Comparison of ENCODE assay signal across 25 mouse cellular contexts in genomic region chr3:66802538-66802937, GRCm38 (mm10).
DNase-seq lines count a peak whose midpoint lies in the region; ATAC-seq and TF ChIP-seq lines count a peak whose summit lies in the region.
"Had no signal": no experiment of that assay in that cellular context is flagged by ENCODE, and none has a peak within 500 bp of the region (broad histone marks: within the 10 kb centered on the region; RNA-seq: fewer than 3 reads in every experiment).

No protein-coding gene starts in this region.

- H3K27ac ChIP-seq in kidney, adult 2 months (ENCODE audit: insufficient read depth, low read depth, low read length), result no peak overlapping the region
- H3K27ac ChIP-seq in kidney, embryonic 16.5 days (ENCODE audit: low read length), result no peak overlapping the region
- 0 out of 2 replicates have a peak overlapping the region, but pooled peaks have one; percentile 7 for H3K27ac ChIP-seq in limb, embryonic 10.5 days
- no peak overlapping the region for H3K27ac ChIP-seq in midbrain, embryonic 13.5 days
- H3K27ac ChIP-seq: embryonic facial prominence, embryonic 12.5 days; embryonic facial prominence, embryonic 15.5 days; heart, adult 2 months; hindbrain, embryonic 12.5 days; hindbrain, embryonic 15.5 days had no signal

- H3K4me2 ChIP-seq in kidney, embryonic 16.5 days (replicated peaks; ENCODE audit: low read depth, low read length), result no peak overlapping the region
- no peak overlapping the region for H3K4me2 ChIP-seq in midbrain, embryonic 13.5 days (replicated peaks)
- H3K4me2 ChIP-seq: embryonic facial prominence, embryonic 12.5 days; embryonic facial prominence, embryonic 15.5 days; heart, embryonic 11.5 days; hindbrain, embryonic 12.5 days; hindbrain, embryonic 15.5 days had no signal

- no peaks in the 10 kb centered on the region for H3K36me3 ChIP-seq in kidney, adult 2 months (ENCODE audit: control insufficient read depth, insufficient read depth, low read length)
- H3K36me3 ChIP-seq in kidney, embryonic 16.5 days (ENCODE audit: insufficient read depth, low read length), result no peaks in the 10 kb centered on the region
- H3K36me3 ChIP-seq in limb, embryonic 10.5 days, result no peaks in the 10 kb centered on the region
- H3K36me3 ChIP-seq in midbrain, embryonic 13.5 days, result no peaks in the 10 kb centered on the region
- H3K36me3 ChIP-seq: embryonic facial prominence, embryonic 12.5 days; embryonic facial prominence, embryonic 15.5 days; G1E; hindbrain, embryonic 12.5 days; hindbrain, embryonic 15.5 days had no signal

- TF ChIP-seq POLR2A in kidney, adult 2 months (IDR thresholded peaks at IDR 0.05; ENCODE audit: low read depth, low read length), result no peak

- H3K4me3 ChIP-seq in kidney, adult 2 months (ENCODE audit: insufficient read depth, low read depth, low read length), result no peak overlapping the region
- H3K4me3 ChIP-seq in kidney, embryonic 16.5 days (ENCODE audit: low read length), result no peak overlapping the region
- no peak overlapping the region for H3K4me3 ChIP-seq in limb, embryonic 10.5 days
- H3K4me3 ChIP-seq in midbrain, embryonic 13.5 days (replicated peaks), result no peak overlapping the region
- H3K4me3 ChIP-seq: embryonic facial prominence, embryonic 12.5 days; embryonic facial prominence, embryonic 15.5 days; heart, adult 2 months; hindbrain, embryonic 12.5 days; hindbrain, embryonic 15.5 days had no signal

- no peak for TF ChIP-seq CTCF in kidney, adult 2 months (conservative IDR thresholded peaks at IDR 0.05; ENCODE audit: insufficient read depth, insufficient read length, low read depth, low read length)

- H3K9ac ChIP-seq in kidney, embryonic 16.5 days (replicated peaks; ENCODE audit: low read length), result no peak overlapping the region
- H3K9ac ChIP-seq in midbrain, embryonic 13.5 days (replicated peaks), result no peak overlapping the region
- H3K9ac ChIP-seq: embryonic facial prominence, embryonic 12.5 days; embryonic facial prominence, embryonic 15.5 days; forebrain, postnatal 0 days; hindbrain, embryonic 12.5 days; hindbrain, embryonic 15.5 days had no signal

- no peaks in the 10 kb centered on the region; the same call in 1 of the 2 replicates for H3K4me1 ChIP-seq in kidney, adult 2 months (ENCODE audit: control insufficient read depth, insufficient read depth, low read length)
- H3K4me1 ChIP-seq in kidney, embryonic 16.5 days (ENCODE audit: insufficient read depth, low read length), result peaks cover 3% of the 10 kb centered on the region; the same call in 1 of the 2 replicates
- peaks cover 31% of the 10 kb centered on the region for H3K4me1 ChIP-seq in limb, embryonic 10.5 days
- peaks cover 9% of the 10 kb centered on the region for H3K4me1 ChIP-seq in midbrain, embryonic 13.5 days (replicated peaks)
- H3K4me1 ChIP-seq: embryonic facial prominence, embryonic 12.5 days; hindbrain, embryonic 12.5 days had no signal

- H3K27me3 ChIP-seq in kidney, adult 2 months (replicated peaks; ENCODE audit: control insufficient read depth, insufficient read depth, low read length), result no peaks in the 10 kb centered on the region
- H3K27me3 ChIP-seq in kidney, embryonic 16.5 days (ENCODE audit: insufficient read depth, low read length), result peaks cover 2% of the 10 kb centered on the region; the same call in 1 of the 2 replicates
- no peaks in the 10 kb centered on the region for H3K27me3 ChIP-seq in limb, embryonic 10.5 days (ENCODE audit: low read depth, poor library complexity, severe bottlenecking)
- no peaks in the 10 kb centered on the region for H3K27me3 ChIP-seq in midbrain, embryonic 13.5 days
- H3K27me3 ChIP-seq: CH12.LX; embryonic facial prominence, embryonic 12.5 days; hindbrain, embryonic 12.5 days; hindbrain, embryonic 15.5 days had no signal

- no peaks in the 10 kb centered on the region for H3K9me3 ChIP-seq in kidney, embryonic 16.5 days (ENCODE audit: low read length)
- no peaks in the 10 kb centered on the region for H3K9me3 ChIP-seq in limb, embryonic 10.5 days (replicated peaks)
- H3K9me3 ChIP-seq in midbrain, embryonic 13.5 days, result no peaks in the 10 kb centered on the region
- H3K9me3 ChIP-seq: embryonic facial prominence, embryonic 12.5 days; embryonic facial prominence, embryonic 15.5 days; G1E; hindbrain, embryonic 12.5 days; hindbrain, embryonic 15.5 days had no signal

- ATAC-seq in kidney, embryonic 16.5 days (ENCODE audit: low FRiP score, low TSS enrichment), result peak; percentile 83
- ATAC-seq in midbrain, embryonic 13.5 days, result no peak
- ATAC-seq: forebrain, embryonic 14.5 days; forebrain, postnatal 0 days had no signal

- 44% methylated on average over 5 of the region's 5 CpGs for WGBS in kidney, adult 2 months
- 71% methylated on average over 5 of the region's 5 CpGs for WGBS in kidney, embryonic 16.5 days
- 97% methylated on average over 5 of the region's 5 CpGs for WGBS in limb, embryonic 10.5 days
- 94% methylated on average over 5 of the region's 5 CpGs for WGBS in midbrain, embryonic 13.5 days

- peak; percentile 4 for DNase-seq in kidney, adult 2 months
- no peak for DNase-seq in kidney, postnatal 36 days
- no peak for DNase-seq in kidney, adult 11 months
- peak; percentile 43 for DNase-seq in Muller cell, postnatal 12 days (ENCODE audit: inconsistent ontology term)
- no peak for DNase-seq in limb, embryonic 10.5 days (ENCODE audit: low spot score)
- DNase-seq: adrenal gland, adult 2 months; adrenal gland, postnatal 14 days; B cell, adult 2 months; cerebellum, adult 11 months; cerebellum, adult 2 months; cerebellum, adult 9-11 months; cerebellum, postnatal 25 days; forebrain, postnatal 0 days; gastrocnemius, postnatal 25 days; heart, adult 2 months had no signal

Comparison
In these comparisons a context has a peak if more than half of its experiments do, and no peak if none do; other contexts are left out.
1. DNase-seq: peak in kidney, adult 2 months (single experiment) and Muller cell, postnatal 12 days (single experiment); none in kidney, postnatal 36 days (0 of 2), kidney, adult 11 months (single experiment) and limb, embryonic 10.5 days (single experiment).